Mouse (Mus musculus) right cerebral cortex, postnatal 4 days (tissue): ENCODE results near the gene Btn1a1.
A peak's percentile ranks its signal among the peaks of the same experiment; 100 is the strongest.

Experiments used
- DNase-seq: peaks from one replicate; pipeline ENCODE4 v3.0.0-alpha.2; 2022

Btn1a1 gene

GRCm38 (mm10) chr13:23412630-23413521 lies 52.8 kb downstream of the Btn1a1 start:
- peak; percentile 77 for DNase-seq

- peak; percentile 49 for DNase-seq
Measured at GRCm38 (mm10) chr13:23412211-23412629, 53.5 kb downstream of the Btn1a1 start.

- peak; percentile 58 for DNase-seq
Measured at GRCm38 (mm10) chr13:23411311-23412210, 54.1 kb downstream of the Btn1a1 start.

GRCm38 (mm10) chr13:23410632-23411031 lies 55.1 kb downstream of the Btn1a1 start:
- no peak for DNase-seq
